Mouse (Mus musculus) right cerebral cortex, adult 2 months (tissue): Measurements from ENCODE around the gene Aimp1.

Source experiments
- DNase-seq, 2 experiments: peaks; one replicate each; pipeline ENCODE4 v3.0.0; 2021 to 2022; ENCODE audit warnings: low spot score in 2 of 2

Aimp1 gene

DNA sequence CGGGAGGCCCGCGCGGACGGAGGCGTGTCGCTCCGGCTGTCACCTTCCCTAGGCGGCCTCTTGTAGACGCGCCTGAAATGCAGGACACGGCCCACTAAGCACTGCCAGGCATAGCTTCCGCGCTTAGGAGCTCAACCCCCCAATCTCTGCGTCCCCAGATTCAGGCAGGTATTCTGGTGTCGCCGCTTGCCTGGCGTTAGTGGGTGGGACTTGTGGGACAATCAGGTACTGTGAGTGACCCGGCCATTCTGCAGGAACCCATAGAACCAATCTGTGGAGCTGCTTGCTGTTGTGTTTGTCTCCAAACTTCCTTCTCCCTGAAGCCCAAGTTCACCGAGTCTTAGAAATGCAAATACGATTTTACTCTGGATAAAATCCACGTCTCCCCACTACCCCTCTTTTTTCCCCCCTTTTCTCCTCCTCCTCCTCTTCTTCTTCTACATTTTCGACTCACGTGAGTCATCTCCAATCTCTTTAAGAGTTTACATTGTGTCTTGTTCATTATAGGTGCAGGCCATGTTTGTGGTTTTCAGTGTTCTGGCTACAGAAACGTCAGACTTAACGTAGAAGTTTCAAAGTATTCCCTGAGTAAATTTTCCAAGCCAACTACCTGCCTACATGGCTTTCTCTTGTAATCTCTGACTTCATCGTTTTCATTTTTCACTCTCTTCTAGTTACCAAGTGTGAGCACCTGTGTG lies at the start of gene Aimp1:
TSS of gene Aimp1 (minus strand) at position 140 of the 698 bp plus-strand sequence.
- DNase-seq: no peak

GRCm38 (mm10) chr3:132724326-132724725 lies 40.2 kb upstream of the Aimp1 start:
- DNase-seq: peak in 1 of 2 experiments; percentile 34

GRCm38 (mm10) chr3:132717316-132717715 lies 33.1 kb upstream of the Aimp1 start:
- no peak for DNase-seq

DNA sequence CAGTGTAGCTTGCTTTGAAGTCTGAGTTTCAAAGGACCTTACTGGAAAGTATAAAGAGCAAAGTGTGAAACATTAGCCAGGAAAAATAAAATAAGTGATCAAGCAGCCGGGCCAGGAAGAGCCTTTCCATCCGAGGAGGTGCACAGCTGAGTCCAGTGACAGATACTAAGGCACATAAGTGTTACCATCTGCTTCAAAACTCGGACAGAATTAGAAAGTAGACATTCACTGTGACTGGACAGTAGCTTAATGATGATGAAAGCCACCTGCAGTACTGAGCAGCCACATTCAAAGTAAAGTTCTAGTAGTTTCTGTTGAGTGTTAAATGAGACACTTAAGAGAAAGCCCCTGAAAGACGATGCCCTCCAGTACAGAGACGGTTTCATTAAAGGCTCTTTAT lies 29.7 kb upstream of the Aimp1 start:
- DNase-seq: no peak

GRCm38 (mm10) chr3:132706977-132707376 lies 22.8 kb upstream of the Aimp1 start:
- no peak for DNase-seq

DNA sequence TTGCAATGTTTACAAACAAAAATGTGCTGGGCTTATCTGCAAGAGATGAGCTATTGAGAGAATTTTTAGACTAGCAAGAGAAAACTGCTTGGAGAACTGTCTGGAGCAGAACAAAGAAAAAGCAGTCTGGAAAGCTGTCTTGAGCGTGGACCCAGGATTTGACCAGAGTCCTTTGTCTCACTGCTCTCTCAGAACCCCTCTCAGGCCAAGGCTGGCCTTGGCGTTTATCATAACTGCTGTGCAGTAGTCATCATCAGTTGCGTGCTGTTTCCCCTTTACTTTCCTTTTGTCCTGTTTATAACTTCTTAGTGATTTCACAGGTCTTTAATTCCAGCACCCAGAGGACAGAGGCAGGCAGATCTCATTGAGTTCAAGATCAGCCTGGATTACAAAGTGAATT lies 20.0 kb upstream of the Aimp1 start:
- DNase-seq: no peak

- no peak for DNase-seq
Measured at GRCm38 (mm10) chr3:132701368-132701767, 17.2 kb upstream of the Aimp1 start.

DNA sequence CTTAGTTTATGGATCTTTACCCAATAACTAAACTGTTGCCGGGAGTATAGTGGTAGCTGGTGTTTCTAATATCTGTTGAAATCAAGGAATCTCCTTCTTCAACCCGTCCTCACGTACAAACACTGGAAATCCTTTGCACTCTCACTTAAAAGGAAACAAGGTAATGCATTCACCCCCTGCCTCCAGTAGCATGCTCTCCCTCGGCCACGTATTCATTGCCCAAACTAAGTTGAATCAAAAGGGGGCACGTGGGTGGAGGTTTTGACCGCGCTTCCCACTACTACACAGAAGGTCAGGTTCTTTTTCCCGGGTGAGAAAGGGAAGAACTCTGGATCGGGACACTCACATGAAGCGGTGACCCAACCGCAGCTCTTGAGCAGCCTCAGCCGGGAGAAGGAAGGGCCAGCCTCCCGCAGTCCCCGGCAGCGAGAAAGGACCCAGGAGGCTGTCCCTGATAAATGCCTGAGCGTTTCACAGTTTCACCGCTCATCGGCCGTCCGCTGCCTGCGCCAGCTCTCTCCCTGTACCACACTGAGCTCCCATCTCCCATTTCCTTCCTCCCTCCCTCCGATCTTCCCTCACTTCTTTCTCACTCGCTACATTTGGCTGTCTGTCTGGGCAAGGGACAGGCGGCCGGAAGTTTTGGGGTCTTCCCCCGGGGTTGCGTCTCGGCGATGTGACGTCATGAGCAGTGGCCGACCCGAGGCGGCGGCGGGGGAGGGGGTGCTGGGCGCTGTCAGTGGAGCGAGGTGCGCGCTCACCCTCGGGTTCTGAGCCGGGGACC lies 531 bp downstream of the Aimp1 start, which contains the start of gene Tbck:
TSS of gene Tbck (plus strand) at position 698 of the 784 bp plus-strand sequence.
- DNase-seq: peak; percentile 95 to 96

DNA sequence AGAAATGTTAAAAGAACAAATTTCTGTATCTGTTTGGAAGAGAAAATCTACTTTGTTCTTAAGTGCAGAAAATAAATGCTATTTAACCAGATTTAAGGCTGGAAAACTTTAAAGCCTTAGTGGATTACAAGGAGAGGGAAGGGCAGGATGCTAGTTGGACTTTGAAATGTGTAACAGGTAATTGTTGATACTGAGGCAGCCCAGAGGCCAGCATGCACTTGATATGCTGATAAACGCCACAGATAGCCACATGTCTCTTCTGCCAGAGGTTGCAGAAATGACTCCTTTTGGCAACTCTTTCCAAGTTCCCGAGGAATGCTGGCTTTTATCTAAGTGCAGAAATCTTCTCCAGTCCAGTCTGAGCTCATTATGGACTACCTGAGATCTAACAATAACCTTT lies 6.7 kb downstream of the Aimp1 start:
- DNase-seq: no peak

GRCm38 (mm10) chr3:132655955-132656354 lies 28.2 kb downstream of the Aimp1 start:
- no peak for DNase-seq

DNA sequence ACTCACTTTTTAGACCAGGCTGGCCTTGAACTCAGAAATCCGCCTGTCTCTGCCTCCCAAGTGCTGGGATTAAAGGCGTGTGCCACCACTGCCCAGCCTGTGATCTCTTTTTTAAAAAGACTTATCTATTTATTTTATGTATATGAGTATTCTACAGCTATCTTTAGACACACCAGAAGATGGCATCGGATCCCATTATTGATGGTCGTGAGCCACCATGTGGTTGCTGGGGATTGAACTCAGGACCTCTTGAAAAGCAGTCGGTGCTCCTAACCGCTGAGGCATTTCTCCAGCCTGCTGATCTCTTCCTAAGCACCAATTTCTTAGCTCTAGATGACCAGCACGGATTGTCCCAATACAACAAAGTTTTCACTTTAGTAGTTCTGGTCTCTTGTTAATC lies 30.2 kb downstream of the Aimp1 start:
- no peak for DNase-seq

- DNase-seq: no peak
Measured at GRCm38 (mm10) chr3:132651776-132652175, 32.4 kb downstream of the Aimp1 start.

- no peak for DNase-seq
Measured at GRCm38 (mm10) chr3:132650191-132650590, 34.0 kb downstream of the Aimp1 start.

GRCm38 (mm10) chr3:132649368-132649767 lies 34.8 kb downstream of the Aimp1 start:
- DNase-seq: no peak

DNA sequence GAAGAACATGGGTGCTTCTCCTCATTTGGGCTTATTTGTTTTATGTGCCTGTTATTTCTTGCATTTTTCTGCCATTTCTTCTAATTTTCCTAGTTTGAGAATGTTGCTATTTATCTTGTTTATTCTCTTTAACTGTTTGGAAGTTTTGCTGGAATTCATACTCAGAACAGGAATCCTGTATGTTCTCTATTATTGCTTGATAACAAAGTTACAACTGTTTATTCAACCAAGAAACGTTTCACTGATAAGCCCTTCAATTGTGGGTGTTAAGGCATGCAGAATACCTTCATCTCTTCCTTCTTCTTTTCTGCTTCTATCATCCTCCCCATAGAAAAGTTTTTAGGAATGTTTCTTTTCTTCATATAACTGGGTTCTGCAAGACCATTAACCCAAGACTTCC lies 37.4 kb downstream of the Aimp1 start:
- no peak for DNase-seq

DNA sequence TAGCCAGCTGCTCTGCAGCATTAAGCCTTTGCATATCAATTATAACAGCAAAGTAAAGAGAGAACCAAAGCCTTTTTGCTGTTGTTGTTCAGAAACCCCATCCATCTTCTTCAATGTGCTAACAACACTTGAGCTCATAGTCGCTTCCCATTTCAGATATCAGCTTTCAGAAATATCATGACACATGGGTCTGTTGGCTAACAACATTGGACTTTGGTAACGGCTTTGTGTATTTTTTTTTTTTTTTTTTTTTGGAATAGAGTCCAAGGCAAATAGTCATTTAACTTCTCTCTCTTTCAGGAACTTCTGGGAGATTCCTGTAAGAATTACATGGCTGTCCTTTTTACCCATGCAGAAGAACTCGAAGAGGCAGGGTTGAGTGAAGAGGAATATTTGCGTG lies 40.1 kb downstream of the Aimp1 start:
- no peak for DNase-seq

GRCm38 (mm10) chr3:132637080-132637479 lies 47.1 kb downstream of the Aimp1 start:
- no peak for DNase-seq

GRCm38 (mm10) chr3:132633261-132633660 lies 50.9 kb downstream of the Aimp1 start:
- DNase-seq: no peak

- no peak for DNase-seq
Measured at GRCm38 (mm10) chr3:132629601-132630239, 54.5 kb downstream of the Aimp1 start, which contains the start of gene Gimd1. Gimd1 (plus strand) TSS chr3:132629820.

DNA sequence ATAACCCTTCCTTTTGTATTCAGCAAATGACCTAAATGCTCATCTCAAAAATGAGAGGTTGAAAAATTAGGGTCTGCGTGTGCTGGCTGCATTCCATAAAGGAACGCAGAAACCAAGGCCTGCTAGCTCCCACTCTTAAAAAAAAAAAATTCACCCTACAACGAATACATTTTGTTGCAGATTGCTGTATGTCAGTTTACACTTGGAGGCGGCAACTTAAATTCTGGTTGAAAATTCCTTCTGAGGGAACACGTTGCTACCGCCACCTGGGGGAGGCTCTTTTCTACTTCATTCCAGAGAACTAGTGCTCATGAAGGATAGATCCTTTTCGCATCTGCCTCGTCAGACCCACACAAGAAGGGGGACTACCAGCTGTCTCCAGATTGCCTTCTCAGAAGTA lies 55.4 kb downstream of the Aimp1 start:
- peak; percentile 15 to 46 for DNase-seq
